Mouse (Mus musculus): Measurements from ENCODE around the gene Psmb8.

Psmb8 gene

DNA sequence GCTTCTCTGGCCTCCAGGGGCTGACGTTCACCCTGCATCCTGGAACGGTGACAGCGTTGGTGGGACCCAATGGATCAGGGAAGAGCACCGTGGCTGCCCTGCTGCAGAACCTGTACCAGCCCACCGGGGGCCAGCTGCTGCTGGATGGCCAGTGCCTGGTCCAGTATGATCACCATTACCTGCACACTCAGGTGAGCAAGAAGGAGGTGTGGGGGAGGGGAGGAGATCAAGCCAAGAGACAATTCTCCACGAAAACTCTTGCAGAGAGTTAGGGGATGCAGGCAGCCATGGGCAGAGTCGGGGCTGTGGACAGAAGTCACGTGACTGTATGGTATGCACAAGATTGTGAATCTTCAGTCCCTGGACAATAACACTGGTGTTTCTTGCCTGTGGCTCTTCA is 4.1 kb upstream of the Psmb8 start:
- DNase-seq (ENCODE audit: low read depth, low spot score) = no peak

DNA sequence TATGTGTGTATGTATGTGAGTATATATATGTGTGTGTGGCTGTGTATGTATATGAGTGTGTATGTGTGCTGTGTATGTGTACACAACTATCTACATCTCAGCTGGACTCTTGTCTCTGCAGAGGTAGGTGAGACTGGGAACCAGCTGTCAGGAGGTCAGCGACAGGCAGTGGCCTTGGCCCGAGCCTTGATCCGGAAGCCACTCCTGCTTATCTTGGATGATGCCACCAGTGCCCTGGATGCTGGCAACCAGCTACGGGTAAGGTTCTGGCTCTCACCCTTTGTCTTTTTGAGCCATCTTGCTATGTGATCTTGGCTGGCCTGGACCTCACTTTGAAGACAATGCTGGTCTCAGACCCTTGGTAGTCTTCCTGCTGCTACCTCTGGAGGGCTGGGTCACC is 2.8 kb upstream of the Psmb8 start:
- DNase-seq (ENCODE audit: low read depth, low spot score) = no peak

DNA sequence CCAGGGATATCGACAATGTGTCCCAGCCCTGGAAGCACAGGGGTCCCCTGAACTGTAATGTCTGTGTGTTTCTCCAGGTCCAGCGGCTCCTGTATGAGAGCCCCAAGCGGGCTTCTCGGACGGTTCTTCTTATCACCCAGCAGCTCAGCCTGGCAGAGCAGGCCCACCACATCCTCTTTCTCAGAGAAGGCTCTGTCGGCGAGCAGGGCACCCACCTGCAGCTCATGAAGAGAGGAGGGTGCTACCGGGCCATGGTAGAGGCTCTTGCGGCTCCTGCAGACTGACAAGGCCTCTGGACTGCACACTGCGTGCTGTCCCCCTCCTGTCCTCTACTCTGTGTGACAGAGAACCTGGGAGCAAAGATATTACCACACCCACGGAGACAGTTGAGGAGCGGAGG is 1.0 kb upstream of the Psmb8 start:
- no peak for DNase-seq (ENCODE audit: low read depth, low spot score)

DNA sequence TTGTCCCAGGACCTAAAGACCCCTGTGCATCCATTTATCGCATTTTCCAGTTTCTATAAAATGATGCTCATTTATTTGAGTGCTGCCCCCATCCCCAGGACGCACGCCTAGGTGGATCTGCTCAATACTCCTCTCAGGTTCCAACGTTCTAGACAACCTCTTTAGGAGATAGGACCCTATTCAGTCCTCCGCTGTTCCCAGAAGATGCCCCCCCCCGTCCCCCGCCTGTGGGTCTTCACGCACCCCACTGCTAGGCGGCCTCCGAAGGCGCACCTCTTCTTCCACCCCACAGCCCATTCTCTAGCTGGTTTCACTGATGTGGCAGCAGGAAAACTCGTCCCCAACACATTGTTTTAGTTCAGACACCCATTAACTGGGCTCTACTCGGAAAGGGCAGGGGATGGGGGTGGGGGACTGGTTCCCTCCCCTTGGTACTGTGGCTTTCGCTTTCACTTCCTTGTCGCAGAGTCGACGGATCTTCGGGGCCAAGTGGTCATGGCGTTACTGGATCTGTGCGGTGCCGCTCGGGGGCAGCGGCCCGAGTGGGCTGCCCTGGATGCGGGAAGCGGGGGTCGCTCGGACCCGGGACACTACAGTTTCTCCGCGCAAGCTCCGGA is 491 bp downstream of the Psmb8 start:
- no peak for DNase-seq (ENCODE audit: low read depth, low spot score)

DNA sequence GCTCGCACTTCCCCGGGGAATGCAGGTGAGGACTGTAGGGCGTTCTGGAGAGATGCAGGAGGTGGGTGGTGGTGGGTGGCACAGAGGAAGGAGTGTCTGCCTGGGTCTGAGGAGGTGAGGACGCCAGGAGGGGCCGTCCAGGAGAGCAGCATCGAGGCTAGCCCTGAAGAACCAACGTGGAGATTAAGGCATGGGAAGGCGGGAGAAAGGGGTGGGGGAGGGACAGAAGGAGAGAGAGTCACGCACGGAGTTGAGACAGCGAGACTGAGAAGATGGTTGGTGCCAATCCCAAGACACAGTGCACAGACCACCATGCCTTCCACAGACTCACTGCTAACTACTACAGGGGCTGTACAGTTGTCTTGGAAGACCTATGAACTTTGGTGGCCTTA is 996 bp downstream of the Psmb8 start:
- DNase-seq (ENCODE audit: low read depth, low spot score) = no peak

DNA sequence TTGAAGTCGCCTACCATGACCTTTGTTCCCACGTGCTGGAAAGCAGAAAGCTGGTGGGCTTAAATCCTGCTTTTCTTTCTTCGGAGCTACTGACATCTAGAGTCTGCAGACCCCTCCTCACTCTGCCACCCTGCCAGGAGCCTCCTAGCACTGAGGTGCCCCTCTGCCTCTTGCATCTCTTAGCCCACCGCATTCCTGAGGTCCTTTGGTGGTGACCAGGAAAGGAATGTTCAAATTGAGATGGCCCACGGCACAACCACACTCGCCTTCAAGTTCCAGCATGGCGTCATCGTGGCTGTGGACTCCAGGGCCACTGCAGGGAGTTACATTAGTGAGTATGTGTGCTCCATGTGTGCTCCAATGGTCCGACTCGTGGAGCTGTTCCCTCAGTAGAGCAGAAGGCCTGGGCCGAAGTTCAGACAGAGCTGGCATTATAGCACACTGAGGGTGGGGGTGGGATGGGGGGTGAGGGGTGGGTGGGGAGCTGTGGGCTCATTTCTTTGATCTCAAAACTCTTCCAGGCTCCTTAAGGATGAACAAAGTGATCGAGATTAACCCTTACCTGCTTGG is 1.6 kb downstream of the Psmb8 start:
- no peak for DNase-seq (ENCODE audit: low read depth, low spot score)

DNA sequence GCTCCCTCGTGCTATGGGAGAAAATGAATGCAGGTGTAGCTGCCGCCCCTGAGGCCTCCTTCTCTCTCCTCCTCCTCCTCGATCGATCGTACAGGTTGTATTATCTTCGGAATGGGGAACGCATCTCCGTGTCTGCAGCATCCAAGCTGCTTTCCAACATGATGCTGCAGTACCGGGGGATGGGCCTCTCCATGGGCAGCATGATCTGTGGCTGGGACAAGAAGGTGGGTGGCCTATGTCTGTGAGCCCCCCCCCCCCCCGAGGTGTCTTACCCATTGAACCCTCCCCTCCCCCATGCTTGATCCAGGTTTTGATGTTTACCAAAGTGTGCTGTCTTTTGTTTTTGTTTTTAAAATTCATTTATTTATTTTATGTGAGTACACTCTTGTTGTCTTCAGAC is 2.5 kb downstream of the Psmb8 start:
- DNase-seq (ENCODE audit: low read depth, low spot score) = no peak

DNA sequence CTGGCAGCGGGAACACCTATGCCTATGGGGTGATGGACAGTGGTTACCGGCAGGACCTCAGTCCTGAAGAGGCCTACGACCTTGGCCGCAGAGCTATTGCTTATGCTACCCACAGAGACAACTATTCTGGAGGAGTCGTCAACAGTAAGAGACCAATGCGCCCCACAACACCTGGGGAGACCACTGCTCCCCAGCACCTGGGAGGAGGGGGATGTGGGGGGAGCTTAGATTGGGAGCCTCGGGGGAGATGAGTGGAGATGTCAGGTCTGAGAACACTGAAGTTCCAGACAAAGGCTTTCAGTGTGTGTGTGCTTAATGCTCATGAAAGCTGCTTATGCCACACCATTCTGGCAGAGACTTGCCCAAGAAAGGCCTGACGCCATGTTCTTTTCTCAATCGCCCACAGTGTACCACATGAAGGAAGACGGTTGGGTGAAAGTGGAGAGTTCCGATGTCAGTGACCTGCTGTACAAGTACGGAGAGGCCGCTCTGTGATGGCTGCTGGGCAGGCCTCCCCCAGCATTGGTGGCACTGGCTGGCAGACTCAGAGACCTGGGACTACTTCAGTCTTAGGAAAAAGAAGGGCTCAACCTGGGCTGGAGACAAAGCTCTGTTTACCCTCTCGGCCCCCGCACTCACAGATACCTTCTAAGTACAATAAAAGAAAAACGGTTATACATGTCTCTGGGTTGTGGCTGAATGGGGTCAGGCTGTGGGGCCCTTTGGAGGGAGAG is 3.4 kb downstream of the Psmb8 start:
- DNase-seq (ENCODE audit: low read depth, low spot score) = no peak

DNA sequence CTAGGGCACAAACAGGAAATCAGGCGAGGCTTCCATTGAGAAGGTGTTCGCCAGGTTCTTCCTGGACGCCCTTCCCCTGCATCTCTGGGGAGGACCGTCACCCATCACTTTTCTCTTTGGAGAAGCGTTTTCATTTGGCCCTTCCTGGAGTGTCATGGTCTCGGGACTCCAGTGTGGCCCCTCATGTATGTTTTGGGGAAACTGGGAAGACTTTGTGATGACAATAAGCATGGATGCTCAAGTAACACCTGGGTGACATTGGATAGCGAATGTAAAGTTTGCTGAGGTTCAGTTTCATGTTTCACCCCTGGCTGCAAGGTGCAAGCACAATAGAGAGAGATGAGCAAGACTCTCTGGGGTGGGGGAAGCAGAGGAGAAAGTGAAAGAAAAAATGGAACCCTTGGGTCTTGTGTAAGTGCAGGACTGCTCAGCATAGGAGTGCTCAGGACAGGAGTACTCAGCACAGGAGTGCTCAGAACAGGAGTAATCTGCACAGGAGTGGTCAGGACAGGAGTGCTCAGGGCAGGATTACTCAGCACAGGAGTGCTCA is 4.1 kb downstream of the Psmb8 start:
- no peak for DNase-seq (ENCODE audit: low read depth, low spot score)

DNA sequence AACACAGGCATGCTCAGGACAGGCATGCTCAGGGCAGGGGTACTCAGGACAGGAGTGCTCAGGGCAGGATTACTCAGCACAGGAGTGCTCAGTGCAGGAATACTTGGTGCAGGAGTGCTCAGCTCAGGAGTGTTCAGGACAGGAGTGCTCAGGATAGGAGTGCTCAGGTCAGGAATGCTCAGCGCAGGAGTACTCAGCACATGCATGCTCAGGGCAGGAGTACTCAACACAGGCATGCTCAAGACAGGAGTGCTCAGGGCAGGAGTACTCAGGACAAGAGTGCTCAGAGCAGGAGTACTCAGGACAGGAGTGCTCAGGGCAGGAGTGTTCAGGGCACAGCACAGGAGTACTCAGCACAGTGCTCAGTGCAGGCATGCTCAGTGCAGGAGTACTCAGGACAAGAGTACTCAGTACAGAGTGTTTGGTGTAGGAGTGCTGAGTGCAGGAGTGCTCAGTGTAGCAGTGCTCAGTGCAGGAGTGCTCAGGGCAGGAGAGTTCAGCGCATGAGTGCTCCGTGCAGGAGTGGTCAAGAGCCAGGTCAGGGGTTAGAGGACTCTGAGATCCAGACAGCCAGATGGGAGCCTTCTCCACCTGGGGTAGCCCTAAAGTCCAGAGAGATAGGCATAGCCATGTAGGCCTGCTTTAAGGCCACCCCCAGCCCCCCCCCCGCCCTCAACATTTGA is 5.4 kb downstream of the Psmb8 start:
- DNase-seq (ENCODE audit: low read depth, low spot score) = no peak

DNA sequence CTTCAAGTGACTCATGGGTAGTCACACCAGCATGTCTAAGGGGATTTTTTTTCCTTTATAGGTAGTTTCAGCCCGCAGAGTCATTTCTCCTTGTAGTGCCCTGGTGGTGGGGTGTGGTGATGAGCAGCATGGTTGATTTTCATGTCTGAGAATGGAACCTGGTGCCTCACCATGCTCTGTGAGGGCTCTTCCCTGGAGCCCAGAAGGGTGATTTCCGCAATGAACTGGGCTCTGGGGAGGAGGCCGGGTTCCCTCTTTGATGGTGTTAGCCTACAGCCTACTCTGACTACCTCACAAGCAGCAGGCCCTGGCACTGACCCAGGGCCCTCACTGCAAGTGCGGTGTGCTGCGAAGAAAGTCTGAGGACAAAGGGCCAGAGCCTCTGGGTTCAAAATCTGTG is 5.9 kb downstream of the Psmb8 start, which contains the start of gene Tap2:
Tap2 (plus strand) TSS at position 84 of the 400 bp plus-strand sequence.
- no peak for DNase-seq (ENCODE audit: low read depth, low spot score)

DNA sequence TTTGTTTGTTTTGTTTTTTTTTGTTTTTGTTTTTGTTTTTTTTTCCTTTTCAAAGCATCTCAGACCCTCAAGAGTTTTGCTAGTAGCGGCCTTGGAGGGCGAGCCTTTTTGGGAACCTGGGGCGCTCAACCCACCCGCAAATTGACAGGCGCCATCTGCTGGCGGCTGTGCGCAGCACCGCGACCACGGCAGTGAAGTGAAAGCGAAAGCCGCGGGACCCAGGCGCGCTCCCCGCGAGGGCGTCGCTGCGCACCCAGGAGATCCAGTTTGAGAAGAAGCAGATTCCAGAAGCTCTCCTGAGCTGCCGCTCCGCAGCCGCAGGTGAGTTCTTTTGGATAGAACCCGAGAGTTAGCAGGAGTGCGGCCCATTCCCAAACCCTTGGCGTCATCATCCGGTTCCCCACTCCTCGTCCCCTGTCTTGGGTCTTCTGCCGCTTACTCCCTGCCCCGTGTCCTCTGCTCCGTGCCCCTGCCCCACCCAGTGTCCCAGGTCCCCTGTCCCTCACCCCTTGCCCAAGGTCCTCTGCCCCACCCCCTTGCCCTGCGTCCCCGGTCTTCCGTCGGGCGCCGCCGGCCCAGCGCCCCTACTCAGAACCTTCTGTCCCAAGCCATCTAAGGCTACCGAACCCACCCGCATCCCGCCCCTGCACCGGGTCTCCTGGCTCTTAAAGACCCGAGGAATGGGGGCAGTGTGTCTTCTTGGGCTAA is 6.9 kb downstream of the Psmb8 start:
- DNase-seq (ENCODE audit: low read depth, low spot score) = no peak

DNA sequence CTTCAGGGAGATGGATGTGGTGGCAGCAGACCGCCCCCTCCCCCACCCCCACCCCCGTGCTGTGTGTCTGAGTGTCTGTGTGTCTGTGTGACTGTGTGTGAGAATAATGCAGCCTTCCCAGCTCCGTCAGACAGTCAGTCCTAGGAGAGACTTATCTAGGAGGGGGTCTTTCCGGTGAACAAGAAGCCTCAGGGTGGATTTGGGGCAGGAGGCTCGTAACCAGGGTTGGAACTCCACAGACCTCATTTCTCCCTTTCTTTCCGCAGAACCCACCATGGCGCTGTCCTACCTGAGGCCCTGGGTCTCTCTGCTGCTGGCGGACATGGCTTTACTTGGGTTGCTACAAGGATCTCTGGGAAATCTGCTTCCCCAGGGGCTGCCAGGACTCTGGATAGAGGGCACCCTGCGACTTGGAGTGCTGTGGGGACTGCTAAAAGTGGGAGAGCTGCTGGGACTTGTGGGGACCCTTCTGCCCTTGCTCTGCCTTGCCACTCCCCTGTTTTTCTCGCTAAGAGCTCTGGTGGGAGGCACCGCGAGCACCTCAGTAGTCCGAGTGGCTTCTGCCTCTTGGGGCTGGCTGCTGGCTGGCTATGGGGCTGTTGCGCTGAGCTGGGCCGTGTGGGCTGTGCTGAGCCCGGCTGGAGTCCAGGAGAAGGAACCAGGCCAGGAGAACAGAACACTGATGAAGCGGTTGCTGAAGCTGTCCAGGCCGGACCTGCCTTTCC is 7.7 kb downstream of the Psmb8 start:
- no peak for DNase-seq (ENCODE audit: low read depth, low spot score)

DNA sequence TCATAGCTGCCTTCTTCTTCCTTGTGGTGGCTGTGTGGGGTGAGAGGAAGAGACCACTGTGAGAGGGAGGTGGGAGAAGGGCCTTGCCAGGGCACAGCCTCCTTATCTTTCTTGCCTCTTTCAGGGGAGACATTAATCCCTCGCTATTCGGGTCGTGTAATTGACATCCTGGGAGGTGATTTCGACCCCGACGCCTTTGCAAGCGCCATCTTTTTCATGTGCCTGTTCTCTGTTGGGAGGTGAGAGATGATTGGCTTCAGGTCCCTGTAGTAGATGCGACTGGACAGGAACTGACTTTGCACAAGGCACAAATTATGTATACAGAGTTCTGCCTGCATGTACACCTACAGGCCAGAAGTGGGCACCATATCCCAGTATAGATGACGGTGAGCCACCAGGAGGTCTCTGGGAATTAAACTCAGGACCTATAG is 8.2 kb downstream of the Psmb8 start:
- no peak for DNase-seq (ENCODE audit: low read depth, low spot score)

DNA sequence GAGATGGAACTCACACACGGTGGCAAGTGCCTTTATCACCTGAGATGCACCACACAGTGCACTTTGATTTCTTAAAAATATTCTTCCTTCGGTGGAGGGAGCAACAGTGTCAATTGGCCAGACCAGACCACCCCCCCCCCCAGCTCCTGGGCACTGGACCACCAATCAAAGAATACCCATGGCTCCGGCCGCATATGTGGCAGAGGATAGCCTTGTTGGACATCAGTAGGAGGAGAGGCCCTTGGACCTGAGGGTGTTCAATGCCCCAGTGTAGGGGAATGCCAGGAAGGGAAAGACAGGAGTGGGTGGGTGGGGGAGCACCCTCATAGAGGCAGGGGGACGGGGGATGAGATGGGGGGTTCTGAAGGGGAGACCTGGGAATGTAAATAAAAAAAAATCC is 9.2 kb downstream of the Psmb8 start:
- no peak for DNase-seq (ENCODE audit: low read depth, low spot score)

DNA sequence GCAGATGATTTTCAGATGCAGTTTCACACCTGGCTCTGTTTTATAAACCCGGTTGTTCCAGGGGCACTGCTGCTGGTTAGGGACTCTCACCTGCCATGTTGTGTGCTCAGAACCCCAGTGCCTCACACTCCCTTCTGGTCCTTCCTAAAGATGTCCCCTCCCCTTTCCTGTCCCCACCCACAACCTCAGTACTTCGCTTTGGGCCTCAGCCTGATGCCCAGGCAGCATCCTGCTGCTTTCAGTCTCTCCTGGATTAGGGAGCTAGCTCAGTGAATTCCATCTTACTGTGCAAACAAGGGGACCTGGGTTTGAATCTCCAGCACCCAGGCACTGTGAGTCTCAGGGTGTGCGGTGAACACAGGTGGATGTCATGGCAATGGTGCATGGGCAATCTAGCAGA is 9.9 kb downstream of the Psmb8 start:
- DNase-seq (ENCODE audit: low read depth, low spot score) = no peak

DNA sequence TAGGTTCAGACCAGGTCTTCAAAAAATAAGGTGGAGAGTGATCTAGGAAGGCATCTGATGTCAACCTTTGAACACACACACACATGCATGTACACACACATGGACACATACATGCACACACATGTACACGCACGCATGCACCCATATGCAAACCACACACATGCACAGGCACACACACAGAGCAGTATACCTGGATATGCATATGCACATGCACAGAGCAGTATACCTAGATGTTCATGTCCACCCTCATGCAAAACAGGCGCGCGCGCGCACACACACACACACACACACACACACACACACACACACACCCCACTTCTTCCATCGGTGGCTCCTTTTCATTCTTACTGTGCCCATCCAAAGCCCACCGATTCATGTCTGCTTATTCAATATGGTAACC is 10.3 kb downstream of the Psmb8 start:
- no peak for DNase-seq (ENCODE audit: low read depth, low spot score)

DNA sequence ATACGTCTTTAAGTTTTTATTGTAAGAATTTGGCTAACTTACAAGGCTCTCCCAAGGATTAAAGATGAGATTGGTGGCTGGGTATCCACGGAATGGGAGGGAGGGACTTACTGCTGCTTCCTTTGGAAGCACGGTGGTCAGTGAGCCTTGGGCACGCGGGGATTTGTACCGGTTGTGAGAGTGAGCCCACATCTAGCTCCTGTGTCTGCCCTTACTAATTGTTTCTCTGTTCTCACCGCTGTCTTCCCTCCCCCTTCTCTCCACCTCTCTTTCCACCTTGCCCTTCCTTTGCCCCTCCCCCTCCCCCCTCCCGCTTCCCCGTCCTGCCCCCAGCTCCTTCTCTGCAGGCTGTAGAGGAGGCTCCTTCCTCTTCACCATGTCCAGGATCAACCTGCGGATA is 10.9 kb downstream of the Psmb8 start:
- DNase-seq (ENCODE audit: low read depth, low spot score) = no peak

DNA sequence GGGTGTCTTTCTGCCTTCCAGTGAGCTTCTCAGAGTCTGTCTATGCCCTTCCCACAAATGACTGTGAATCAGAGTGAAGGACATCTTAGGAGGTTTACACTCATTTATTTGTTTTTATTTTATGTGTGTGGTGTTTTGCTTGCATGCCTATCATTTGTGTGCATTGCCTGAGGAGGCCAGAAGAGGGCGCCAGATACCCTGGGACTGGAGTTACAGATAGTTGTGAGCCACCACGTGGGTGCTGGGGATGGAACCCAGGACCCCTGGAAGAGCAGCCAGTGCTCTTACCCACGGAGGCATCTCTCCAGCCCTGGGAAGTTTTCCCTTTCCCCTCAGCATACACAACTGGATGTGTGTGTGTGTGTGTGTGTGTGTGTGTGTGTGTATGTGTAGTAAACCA is 12.2 kb downstream of the Psmb8 start:
- DNase-seq (ENCODE audit: low read depth, low spot score) = no peak

DNA sequence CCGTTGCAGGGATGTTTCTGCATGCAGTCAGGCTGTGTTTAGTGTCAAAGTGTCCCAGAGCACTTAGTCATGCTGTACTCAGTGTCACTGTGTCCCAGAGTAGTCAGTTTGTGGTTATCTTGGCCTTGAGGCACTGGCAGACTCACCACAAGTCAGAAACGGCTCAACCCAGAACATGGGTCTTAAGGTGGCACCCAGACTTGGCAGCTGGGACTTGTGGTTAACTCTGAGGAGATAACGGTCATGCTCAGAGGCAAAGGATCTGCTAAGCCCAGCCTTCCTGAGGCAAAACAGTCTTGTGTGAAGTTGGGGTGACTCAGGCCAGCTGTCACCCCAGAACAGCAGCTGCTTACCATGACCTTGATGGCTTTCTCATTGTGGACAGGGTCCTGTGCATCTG is 13.1 kb downstream of the Psmb8 start:
- no peak for DNase-seq (ENCODE audit: low read depth, low spot score)

DNA sequence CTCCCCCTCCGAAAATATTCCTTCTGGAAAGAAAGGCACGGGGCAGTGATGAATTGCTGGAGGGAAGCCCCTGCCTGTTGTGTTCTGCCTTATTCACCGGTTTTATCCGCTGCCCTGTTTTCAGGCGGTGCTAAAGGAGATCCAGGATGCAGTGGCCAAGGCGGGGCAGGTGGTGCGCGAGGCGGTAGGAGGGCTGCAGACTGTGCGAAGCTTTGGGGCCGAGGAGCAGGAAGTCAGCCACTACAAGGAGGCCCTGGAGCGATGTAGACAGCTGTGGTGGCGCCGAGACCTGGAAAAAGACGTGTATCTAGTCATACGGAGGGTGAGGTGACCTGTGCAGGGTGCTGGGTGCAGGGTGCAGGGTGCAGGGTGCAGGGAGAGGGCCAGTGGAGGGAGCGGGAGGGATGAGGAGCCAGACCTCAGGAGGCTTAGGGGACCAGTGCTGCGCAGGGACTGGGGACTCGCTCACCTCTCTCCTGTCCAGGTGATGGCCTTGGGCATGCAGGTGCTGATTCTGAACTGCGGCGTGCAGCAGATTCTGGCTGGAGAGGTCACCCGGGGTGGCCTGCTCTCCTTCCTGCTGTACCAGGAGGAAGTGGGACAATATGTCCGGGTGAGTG is 14.3 kb downstream of the Psmb8 start:
- no peak for DNase-seq (ENCODE audit: low read depth, low spot score)

Data from brain, embryonic 18.5 days (tissue).